In genomic region chr3:95315844-95316550, GRCm38 (mm10) we compare ENCODE assay signal across 8 mouse cellular contexts. TPM values are rescaled to one million over a fixed set of nuclear protein-coding genes. Genes with fewer than 3 reads are reported as not detected.
DNase-seq lines count a peak whose midpoint lies in the region; ATAC-seq lines count a peak whose summit lies in the region.

No protein-coding gene starts in this region.

- intact Hi-C loops in heart, postnatal 14 days (cut with DNase I): loop anchor here (2.0 kb wide), 1 partner anchor 33 kb away; the partner anchor contains the start of gene Prune1

- no peaks in the 10 kb centered on the region for H3K9me3 ChIP-seq in heart, embryonic 13.5 days
- H3K9me3 ChIP-seq in hindbrain, embryonic 11.5 days (ENCODE audit: control insufficient read depth, low read length): no peaks in the 10 kb centered on the region
- H3K9me3 ChIP-seq in midbrain, embryonic 12.5 days: no peaks in the 10 kb centered on the region

- no peak for ATAC-seq in heart, embryonic 13.5 days (ENCODE audit: extremely low read depth, insufficient number of reproducible peaks, low FRiP score, low TSS enrichment)
- ATAC-seq in hindbrain, embryonic 11.5 days (ENCODE audit: low FRiP score): no peak
- no peak for ATAC-seq in midbrain, embryonic 12.5 days (ENCODE audit: low FRiP score, low read depth)

- 9% methylated on average over 9 of the region's 9 CpGs for WGBS in heart, embryonic 13.5 days
- WGBS in hindbrain, embryonic 11.5 days: 15% methylated on average over 9 of the region's 9 CpGs
- WGBS in midbrain, embryonic 12.5 days: 14% methylated on average over 9 of the region's 9 CpGs

- peak overlapping the region; percentile 97 for H3K9ac ChIP-seq in heart, embryonic 13.5 days
- peak overlapping the region; percentile 99 for H3K9ac ChIP-seq in hindbrain, embryonic 11.5 days (ENCODE audit: low read depth, low read length)
- peak overlapping the region; percentile 96 for H3K9ac ChIP-seq in midbrain, embryonic 12.5 days (replicated peaks)

- no peak for DNase-seq in heart, postnatal 14 days
- peak; percentile 73 for DNase-seq in adipocyte (ENCODE audit: low spot score)
- DNase-seq in hindbrain, embryonic 11.5 days (ENCODE audit: low spot score): no peak
- DNase-seq in natural killer cell, adult 2 months (ENCODE audit: low spot score in 2 of 2): no peak
- no peak for DNase-seq in retina, embryonic 14.5 days (ENCODE audit: low spot score)
- no peak for DNase-seq in ovary, postnatal 10 days (ENCODE audit: low spot score)

- H3K27me3 ChIP-seq in heart, embryonic 13.5 days (replicated peaks): no peaks in the 10 kb centered on the region
- H3K27me3 ChIP-seq in hindbrain, embryonic 11.5 days (ENCODE audit: control insufficient read depth, insufficient read depth, low read length): no peaks in the 10 kb centered on the region
- no peaks in the 10 kb centered on the region; the same call in 1 of the 2 replicates for H3K27me3 ChIP-seq in midbrain, embryonic 12.5 days

- H3K4me3 ChIP-seq in heart, embryonic 13.5 days: peak overlapping the region; percentile 79
- H3K4me3 ChIP-seq in hindbrain, embryonic 11.5 days (ENCODE audit: low read depth, low read length): peak overlapping the region; percentile 88
- peak overlapping the region; percentile 80 for H3K4me3 ChIP-seq in midbrain, embryonic 12.5 days

- peak overlapping the region; percentile 96 for H3K27ac ChIP-seq in heart, embryonic 13.5 days (replicated peaks)
- H3K27ac ChIP-seq in hindbrain, embryonic 11.5 days (ENCODE audit: low read depth, low read length): peak overlapping the region; percentile 91; the same call in 1 of the 2 replicates
- H3K27ac ChIP-seq in midbrain, embryonic 12.5 days (replicated peaks): peak overlapping the region; percentile 92

- H3K36me3 ChIP-seq in heart, embryonic 13.5 days: peaks cover 16% of the 10 kb centered on the region
- peaks cover 3% of the 10 kb centered on the region; the same call in 1 of the 2 replicates for H3K36me3 ChIP-seq in hindbrain, embryonic 11.5 days (ENCODE audit: control insufficient read depth, insufficient read depth, low read length)
- H3K36me3 ChIP-seq in midbrain, embryonic 12.5 days: peaks cover 12% of the 10 kb centered on the region

- H3K4me1 ChIP-seq in heart, embryonic 13.5 days: peaks cover 61% of the 10 kb centered on the region
- H3K4me1 ChIP-seq in hindbrain, embryonic 11.5 days (replicated peaks; ENCODE audit: control insufficient read depth, insufficient read depth, low read length): peaks cover 14% of the 10 kb centered on the region
- peaks cover 39% of the 10 kb centered on the region for H3K4me1 ChIP-seq in midbrain, embryonic 12.5 days

- peak overlapping the region; percentile 88 for H3K4me2 ChIP-seq in heart, embryonic 13.5 days
- H3K4me2 ChIP-seq in hindbrain, embryonic 11.5 days (replicated peaks; ENCODE audit: low read depth, low read length): peak overlapping the region; percentile 80
- H3K4me2 ChIP-seq in midbrain, embryonic 12.5 days (replicated peaks): peak overlapping the region; percentile 68

RNA-seq across cellular contexts. Expression of gene Cers2, which starts 1.4 kb away (rescaled TPM):
- polyA plus RNA-seq in heart, embryonic 13.5 days (2015; fragmentation: Nextera tagmentation; extraction: Ambion mirVana): 128 and 140 TPM in 2 replicates
- total RNA-seq in heart, postnatal 14 days (2021): 10 to 100 TPM; 47.4 to 47.6 TPM
- polyA plus RNA-seq in hindbrain, embryonic 11.5 days (2014; fragmentation: Nextera tagmentation; extraction: Ambion mirVana): 101 and 105 TPM in 2 replicates
- 101 and 109 TPM in 2 replicates for polyA plus RNA-seq in midbrain, embryonic 12.5 days (2016; fragmentation: Nextera tagmentation; extraction: Ambion mirVana)

RNA-seq across cellular contexts. Expression of gene Anxa9, which starts 9.0 kb away (rescaled TPM):
- 0.90 and 1.1 TPM in 2 replicates for polyA plus RNA-seq in heart, embryonic 13.5 days (2015; fragmentation: Nextera tagmentation; extraction: Ambion mirVana)
- total RNA-seq in heart, postnatal 14 days (2021): under 1 TPM; 0.38 to 0.76 TPM
- 1.6 and 2.1 TPM in 2 replicates for polyA plus RNA-seq in hindbrain, embryonic 11.5 days (2014; fragmentation: Nextera tagmentation; extraction: Ambion mirVana)
- polyA plus RNA-seq in midbrain, embryonic 12.5 days (2016; fragmentation: Nextera tagmentation; extraction: Ambion mirVana): 1.0 and 1.1 TPM in 2 replicates

RNA-seq across cellular contexts. Expression of gene Prune1, which starts 34.1 kb away (rescaled TPM):
- 24.5 and 26.0 TPM in 2 replicates for polyA plus RNA-seq in heart, embryonic 13.5 days (2015; fragmentation: Nextera tagmentation; extraction: Ambion mirVana)
- total RNA-seq in heart, postnatal 14 days (2021): 10 to 100 TPM; 19.8 to 20.4 TPM
- polyA plus RNA-seq in hindbrain, embryonic 11.5 days (2014; fragmentation: Nextera tagmentation; extraction: Ambion mirVana): 31.0 and 31.3 TPM in 2 replicates
- polyA plus RNA-seq in midbrain, embryonic 12.5 days (2016; fragmentation: Nextera tagmentation; extraction: Ambion mirVana): 33.1 and 35.7 TPM in 2 replicates

RNA-seq across cellular contexts. Expression of gene Mindy1, which starts 34.9 kb away (rescaled TPM):
- 24.3 TPM in 2 replicates for polyA plus RNA-seq in heart, embryonic 13.5 days (2015; fragmentation: Nextera tagmentation; extraction: Ambion mirVana)
- total RNA-seq in heart, postnatal 14 days (2021): 10 to 100 TPM; 22.3 to 25.8 TPM
- polyA plus RNA-seq in hindbrain, embryonic 11.5 days (2014; fragmentation: Nextera tagmentation; extraction: Ambion mirVana): 42.2 and 46.5 TPM in 2 replicates
- 46.6 and 47.6 TPM in 2 replicates for polyA plus RNA-seq in midbrain, embryonic 12.5 days (2016; fragmentation: Nextera tagmentation; extraction: Ambion mirVana)

RNA-seq across cellular contexts. Expression of gene Setdb1, which starts 41.0 kb away (rescaled TPM):
- 20.1 and 21.2 TPM in 2 replicates for polyA plus RNA-seq in heart, embryonic 13.5 days (2015; fragmentation: Nextera tagmentation; extraction: Ambion mirVana)
- 10 to 100 TPM; 14.1 to 14.4 TPM for total RNA-seq in heart, postnatal 14 days (2021)
- polyA plus RNA-seq in hindbrain, embryonic 11.5 days (2014; fragmentation: Nextera tagmentation; extraction: Ambion mirVana): 58.6 and 63.2 TPM in 2 replicates
- polyA plus RNA-seq in midbrain, embryonic 12.5 days (2016; fragmentation: Nextera tagmentation; extraction: Ambion mirVana): 60.2 and 62.3 TPM in 2 replicates
